Mouse (Mus musculus): Measurements from ENCODE around the gene Jak1.

DNA sequence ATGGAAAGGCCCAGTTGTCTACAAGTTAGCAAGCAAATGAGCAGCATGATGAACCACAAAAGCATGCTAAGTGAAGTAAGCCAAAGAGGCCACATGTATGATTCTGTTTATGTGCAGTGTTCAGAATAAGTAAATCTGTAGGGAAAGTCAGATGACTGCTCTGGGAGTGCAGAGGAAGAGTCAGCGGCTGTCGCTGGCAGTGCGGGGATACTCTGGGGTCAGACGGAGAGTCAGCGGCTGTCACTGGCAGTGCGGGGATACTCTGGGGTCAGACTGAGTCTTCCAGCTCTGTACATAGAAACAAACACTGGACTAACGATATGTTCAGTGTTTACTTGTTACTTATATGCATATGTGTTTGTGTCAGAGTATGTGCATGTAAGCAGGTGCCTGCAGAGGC is 120.3 kb downstream of the Jak1 start:
- TF ChIP-seq CTCF (IDR thresholded peaks at IDR 0.05; ENCODE audit: insufficient read depth, low read length) (no peak), POLR2A (IDR thresholded peaks at IDR 0.05; ENCODE audit: borderline replicate concordance, extremely low read depth, low read depth, low read length) (no peak)

Data from lung, adult 2 months (tissue).